Mouse (Mus musculus) cerebellum, adult 2 months (tissue): ENCODE data around the gene Wdr91.

ENCODE experiments used
- CTCF ChIP-seq: fragments of 200-500 bp; IDR thresholded peaks from 2 replicates; pipeline ENCODE4 v1.5.1; 2011; ENCODE audit warnings: low read depth, mild to moderate bottlenecking, control low read depth, low read length, moderate library complexity, borderline replicate concordance; ENCODE audit not compliant: insufficient read depth
- POLR2A ChIP-seq: fragments of 200-500 bp; IDR thresholded peaks from 2 replicates; pipeline ENCODE4 v1.6.1; 2011; ENCODE audit warnings: low read length, control low read depth, borderline replicate concordance; ENCODE audit not compliant: insufficient read depth

- no peak for TF ChIP-seq CTCF
- no peak for TF ChIP-seq POLR2A
These were observed 2.9 kb downstream of the Wdr91 start for GRCm38 (mm10) chr6:34907696-34908260.
